Mouse (Mus musculus): Measurements from ENCODE around the gene Cd9.

Cd9 gene

DNA sequence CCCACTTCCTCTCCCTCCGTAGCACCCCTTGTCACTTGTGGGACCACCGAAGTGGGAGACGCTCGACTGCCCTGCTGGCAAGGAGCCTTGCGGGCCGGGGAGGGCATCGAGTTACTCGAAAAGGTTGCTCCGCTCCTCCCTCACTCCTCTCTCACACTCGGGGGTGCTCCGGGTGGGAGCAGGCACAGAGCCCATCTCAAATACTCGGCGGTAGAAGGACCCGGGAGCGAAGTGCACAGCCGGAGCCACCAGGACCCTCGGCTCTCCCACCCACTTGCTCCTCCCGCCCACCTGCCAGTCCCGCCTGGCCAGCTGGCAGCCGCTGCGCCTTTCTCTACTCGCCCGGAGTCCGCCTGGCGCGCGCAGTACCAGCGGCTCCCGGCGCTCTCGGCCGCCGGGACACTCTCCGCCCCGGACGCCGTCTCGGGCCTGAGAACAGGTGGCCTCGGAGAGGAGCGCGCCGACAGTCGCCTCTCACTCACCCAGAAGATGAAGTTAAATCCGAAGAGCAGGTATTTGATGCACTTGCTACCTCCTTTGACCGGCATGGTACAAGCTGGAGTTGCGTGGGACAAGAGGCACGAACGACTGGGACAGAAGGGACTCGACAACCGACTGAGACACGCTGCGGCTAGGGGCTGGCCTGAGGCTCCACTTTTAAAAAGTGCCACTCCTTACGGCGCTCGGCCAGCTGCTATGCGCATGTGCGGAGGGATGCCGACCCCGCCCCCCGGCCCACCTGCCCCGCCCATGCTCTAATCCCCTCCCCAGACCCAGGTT is at the start of gene Cd9:
Cd9 (minus strand) TSS at position 700 of the 780 bp plus-strand sequence.
- DNase-seq = peak in 1 of 2 experiments; percentile 23

DNA sequence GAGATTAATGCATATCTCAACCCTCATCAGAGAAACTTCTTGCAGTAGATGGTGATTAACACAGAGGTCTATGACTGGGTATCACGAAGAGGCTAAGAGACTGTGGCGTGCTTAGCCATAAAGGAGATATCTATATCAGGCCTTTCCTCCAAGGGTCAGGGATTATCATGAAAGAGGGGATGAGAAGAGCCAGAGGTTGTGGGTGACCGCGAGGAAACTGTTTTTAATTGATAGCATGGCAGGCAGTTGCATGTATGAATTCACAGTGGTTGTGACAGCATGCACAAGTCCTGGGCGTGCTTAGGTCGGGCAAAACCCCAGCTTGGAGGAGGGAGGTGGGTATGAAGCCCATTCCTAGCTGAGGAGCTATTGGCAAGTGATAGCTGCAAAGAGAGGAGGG is 46.7 kb upstream of the Cd9 start:
- DNase-seq = no peak

DNA sequence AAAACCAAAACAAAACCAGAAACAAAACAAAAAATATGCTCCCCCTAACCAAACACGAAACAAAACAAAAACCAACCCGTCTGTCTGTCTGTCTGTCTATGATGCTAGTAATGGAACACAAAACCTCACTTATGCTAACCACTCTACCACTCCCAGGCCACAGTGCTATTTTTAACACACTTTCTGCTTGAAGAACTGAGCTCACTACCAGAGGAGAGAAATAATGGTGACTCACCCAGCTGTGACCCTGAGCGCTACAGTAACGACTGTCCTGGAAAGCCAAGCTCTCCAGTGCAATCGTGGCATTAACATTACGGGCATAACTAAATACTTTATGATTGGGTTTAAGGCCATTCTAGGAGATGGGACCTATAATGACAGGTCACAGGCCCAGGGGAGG is 46.2 kb upstream of the Cd9 start:
- no peak for DNase-seq

DNA sequence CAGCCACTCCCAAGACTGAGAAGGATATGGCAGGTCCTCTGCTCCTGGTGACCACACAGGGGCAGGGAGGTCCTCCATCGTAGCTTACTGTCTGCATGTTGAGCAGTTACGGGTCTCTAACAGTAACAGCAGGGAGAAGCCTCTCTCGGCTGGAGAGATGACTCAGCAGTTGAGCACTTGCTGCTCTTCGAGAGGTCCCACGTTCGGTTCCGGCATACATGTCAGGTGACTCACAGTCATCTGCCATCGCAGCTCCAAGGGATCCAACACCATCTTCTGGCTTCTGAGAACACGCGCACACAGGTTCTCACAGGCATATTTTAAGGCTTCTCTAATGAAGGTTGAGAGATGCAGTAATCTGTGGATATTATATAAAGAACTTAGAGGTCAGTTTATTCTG is 45.6 kb upstream of the Cd9 start:
- DNase-seq = no peak

DNA sequence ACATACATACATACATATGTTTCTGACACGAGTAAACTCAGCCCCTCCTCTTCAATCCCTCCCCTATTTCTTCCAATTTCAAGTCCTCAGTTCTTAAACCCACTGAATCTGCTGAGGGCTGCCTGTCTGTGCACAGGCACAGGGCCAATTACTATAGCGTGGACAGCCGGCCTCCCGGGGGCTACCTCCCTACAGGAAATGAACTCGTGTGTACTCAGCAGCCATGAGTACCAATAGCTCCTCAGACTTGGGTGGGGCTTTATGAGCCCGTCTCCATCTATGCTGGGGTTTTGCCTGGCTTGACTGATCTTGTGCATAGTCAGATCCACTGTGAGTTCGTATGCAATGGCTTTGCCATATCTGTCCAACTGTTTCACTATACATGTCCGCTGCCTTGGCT is 44.8 kb upstream of the Cd9 start:
- DNase-seq = no peak

DNA sequence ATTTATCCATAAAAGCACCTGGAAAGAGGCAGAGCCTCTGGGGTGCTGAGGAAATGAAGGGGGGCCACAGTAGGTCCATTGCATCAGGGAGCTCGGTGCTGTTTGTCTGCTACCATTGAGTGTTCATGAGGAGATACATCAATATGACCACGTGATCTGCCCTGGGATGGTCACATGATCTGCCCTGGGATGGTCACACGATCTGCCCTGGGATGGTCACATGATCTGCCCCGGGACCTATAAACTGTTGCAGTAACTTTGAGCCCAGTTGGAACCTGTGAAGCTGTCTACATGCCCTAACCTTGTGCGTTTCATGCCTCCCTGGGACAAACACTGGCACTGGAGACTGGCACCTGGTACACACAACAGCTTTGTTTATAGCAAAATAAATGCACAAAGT is 43.9 kb upstream of the Cd9 start:
- no peak for DNase-seq

DNA sequence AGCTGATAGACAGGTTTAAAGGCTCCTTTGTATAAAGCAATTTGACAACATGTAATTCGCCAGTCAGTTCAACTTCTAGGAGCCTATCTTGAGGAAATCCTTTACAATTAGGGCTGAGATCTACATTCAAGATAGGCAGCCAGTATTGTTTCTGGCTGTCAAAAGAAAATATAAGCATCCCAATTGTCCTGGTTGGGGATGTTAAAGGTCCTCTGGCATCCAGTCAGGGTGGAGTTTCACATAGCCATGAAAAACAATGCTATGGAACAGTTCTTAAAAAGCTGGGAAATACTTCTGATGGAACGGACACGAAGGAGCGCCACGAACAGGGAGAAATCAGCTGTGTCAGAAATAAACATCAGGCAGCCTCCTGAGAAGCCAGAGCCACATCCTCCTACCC is 40.4 kb upstream of the Cd9 start:
- no peak for DNase-seq

DNA sequence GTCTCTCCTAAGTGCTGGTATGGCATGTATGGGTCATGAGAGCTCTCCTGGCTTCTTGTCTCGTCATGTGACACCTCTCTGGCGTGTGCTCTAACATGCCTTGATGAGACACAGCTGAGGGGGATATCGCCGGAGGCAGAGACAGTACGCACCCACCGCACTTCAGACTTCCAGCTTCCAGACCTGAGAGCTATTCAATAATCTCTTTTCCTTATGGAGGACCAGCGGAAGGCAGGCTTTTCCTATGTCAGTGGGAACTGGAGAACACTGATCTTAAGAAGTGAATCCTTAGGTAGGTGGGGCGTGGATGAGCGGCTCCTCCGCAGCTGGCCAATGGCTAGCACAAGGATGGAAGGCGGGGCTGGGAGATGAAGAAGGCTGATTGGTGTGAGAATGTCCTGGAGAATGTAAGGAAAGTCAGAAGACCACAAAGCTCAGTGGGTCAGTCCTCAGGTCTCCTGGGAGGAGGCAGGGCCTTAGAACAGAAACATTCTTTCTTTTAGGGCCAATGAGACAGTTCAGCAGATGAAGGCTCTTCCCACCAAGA is 38.6 kb upstream of the Cd9 start:
- no peak for DNase-seq

DNA sequence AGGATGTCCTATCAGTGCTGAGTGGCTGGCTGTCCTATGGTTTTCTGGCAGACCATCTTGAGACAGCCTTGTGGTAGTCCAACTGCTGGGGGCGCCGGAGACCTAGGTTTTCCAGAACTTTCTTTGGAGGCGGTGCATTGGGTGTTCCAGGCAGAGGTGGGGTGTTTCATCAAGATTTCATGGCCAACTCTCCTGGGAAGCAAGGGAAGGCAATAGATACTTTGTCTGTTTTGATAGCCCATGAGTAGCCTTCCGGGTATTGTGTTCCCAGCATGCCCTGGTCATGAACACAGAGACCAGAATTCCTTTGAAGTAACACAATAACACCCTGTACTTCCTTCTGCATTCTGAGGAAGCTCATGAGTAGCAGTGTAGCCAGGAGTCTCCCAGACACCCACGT is 34.9 kb upstream of the Cd9 start:
- DNase-seq = no peak

DNA sequence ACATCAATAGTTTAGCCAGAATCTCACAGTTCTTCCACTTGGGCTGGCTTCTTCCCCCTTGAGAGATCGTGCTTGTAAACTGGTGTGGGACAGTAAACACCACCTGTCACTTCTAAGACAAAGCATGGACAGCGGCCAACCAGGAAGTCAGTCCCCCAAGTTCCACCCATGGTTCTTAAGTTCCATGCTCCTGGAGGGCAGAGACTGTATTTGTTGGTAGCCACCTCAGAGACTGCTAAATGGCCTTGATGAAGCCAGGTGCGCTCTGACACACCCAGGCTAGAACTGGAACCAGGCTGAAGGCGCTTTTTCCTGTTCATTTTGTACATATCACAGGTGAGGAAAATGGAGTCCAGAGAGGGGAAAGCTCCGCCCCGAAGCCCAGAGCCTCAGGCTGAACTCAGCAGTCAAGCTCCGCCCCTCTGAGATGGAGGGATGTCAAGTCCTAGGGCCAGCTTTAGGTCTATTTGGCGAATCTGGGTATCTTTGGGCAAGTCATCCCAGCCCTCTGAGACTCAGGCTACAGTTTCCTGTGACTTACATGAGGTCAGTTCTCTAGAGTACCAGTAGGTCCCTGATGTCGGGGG is 34.1 kb upstream of the Cd9 start:
- DNase-seq = no peak

DNA sequence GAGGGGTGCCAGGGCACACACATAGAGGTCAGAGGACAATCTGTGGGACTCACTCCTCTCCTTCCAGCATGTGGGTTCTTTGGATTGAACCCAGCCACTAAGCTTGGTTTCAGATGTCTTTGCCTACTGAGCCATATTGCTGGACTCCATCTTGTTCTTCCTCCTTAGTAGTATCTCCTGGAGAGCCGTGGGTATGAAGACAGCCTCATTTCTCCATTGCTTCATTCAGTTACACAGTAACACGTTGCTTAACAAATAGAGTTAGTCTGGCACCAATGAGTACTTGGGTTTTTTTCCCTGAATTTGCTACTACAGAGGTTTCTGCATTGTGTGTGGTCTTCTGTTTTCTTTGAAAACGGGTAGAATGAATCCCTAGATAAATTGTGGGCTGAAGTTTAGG is 31.5 kb upstream of the Cd9 start:
- DNase-seq = no peak

DNA sequence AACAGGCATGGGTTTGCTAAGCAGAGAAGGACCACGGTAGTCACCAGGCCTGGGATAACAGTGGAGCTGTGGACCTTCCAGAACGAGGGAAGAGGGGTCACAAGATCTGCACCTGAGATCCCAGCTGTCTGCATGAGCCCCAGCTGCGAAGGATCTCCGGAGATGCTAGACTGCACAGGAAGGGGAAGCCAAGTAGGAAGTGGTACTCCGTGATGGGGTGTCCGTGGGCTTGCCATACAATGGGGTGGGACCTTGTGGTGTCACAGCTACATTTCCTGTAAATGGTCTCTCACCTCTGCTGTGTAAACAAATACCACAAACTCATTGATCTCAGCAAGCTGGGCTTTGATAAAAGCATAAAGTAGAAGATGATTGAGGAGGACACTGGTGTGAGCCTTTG is 29.4 kb upstream of the Cd9 start:
- no peak for DNase-seq

DNA sequence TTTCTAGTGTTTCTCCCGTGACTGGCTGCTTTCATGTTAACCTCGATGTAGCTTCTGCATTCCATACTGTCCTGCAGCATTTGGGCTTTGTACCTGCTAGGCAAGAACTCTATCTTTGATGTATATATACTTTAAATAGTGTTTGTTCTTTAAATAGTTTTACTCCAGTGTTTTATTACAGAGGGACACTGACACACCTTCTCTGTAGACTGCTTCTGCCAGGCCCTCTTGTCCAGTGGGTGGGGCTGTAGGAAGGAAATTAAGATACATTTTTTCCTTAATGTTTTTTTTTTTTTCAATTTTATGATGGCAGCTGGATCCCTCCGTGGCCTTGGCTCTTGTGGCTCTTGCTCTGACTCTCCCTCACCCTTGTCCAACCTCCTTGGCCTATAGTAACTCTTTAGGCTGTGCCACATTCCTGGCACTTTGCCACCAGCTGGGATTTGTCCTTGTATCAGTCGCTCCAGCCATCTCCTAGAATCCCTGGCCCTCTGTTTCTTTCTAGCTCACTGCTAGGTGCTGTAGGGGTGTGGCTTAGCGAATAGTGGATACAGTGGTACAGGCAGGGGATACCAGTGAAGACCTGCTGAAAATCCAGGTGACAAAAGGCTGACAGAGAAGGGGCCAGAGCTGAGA is 27.1 kb upstream of the Cd9 start:
- no peak for DNase-seq

DNA sequence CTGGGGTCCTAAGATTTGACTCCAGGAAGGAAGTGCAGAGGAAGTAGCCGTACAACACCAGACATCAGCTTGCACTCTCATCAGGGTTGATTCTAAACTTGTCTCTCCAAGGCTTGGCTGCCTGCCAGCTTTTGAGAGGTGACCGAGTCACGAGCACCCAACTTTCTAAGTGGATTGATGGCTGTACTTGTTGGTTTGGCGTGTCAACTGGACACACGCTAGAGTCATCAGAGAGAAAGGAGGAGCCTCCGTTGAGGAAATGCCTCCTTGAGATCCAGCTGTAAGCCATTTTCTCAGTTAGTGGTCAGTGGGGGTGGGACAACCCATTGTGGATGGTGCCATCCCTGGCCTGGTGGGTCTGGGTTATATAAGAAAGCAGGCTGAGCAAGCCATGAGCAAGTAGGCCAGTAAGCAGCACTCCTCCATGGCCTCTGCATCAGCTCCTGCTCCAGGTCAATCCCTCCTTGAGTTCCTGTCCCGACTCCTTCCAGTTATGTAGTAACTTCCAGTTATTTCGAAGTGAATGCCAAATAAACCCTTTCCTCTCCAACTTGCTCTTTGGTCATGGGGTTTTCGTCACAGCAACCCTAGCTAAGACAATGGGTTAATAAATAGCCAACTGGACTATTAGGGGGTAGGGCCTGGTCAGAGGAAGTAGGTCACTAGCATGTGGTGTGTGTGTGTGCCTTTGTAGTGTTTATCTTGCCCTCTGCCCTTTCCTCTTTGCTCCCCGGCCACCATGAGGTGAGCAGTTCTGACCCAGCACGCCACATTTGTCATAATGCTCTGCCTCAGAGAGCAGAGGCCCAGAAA is 21.1 kb upstream of the Cd9 start:
- no peak for DNase-seq

DNA sequence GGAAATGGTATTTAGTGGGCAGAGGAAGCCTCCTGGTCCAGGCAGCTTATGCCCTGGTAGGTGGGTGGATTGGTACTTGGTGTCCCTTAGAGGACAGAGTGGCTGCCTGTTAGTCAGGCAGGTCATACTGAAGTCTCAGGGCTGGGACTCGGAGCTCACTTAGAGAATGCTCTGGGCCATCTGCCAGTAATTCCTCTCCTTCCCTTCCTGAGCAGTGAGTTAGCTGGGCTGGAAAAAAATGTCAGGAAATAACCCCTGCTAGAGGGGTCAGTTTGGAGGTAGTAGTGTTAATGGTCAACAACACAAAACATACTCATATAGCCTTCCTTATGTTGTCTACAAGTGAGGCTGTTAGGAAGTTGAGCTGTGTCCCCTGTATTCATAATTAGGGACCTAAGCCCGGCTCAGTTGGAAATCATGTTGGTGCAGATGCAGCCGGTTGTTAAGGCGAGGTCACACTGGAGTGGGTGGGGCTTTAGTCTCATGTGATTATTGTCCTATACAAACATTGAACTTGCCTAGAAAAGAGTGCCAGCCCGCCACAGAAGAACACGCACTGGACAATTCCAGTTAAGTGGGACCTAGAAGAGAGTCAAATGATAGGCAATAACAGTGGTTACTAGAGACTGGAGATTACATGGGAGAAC is 18.5 kb upstream of the Cd9 start:
- DNase-seq = no peak

DNA sequence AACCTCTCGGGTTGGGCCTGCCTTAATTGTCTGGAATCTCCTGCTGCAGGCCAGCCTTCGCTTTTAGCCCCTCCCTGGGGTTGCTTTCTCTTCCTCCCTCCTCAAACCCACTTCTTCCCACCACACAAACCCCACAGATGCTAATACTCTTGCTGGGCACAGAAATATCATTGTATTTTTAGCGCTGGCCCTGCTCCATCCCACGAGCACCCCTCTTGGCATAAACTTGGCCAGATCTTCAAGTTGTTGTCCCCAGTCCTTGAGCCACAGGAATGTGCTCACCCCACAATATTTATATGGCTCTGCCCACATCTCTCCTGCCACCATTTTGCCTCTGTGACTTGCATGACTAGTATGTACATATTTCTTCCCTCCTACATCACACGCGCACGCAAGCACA is 16.6 kb upstream of the Cd9 start:
- no peak for DNase-seq

DNA sequence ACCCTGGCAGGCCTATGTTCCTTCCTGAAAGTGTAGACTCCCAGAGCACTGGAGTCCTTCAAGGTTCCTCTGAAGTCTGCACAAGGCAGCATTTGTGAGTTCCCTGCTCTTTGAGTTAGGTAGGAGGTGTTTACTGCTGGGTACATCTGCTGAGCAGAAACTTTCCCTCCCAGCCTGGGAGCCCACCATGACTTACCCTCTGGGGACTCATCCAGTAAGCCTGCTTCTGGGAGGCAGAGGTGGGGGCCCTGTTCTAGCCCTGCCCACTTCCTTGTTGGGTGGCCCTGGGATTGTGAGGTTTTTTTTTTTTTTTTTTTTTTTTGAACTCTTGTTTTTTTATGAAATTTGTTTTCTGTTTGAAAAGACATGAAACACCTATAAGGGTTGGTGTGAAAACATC is 16.1 kb upstream of the Cd9 start:
- DNase-seq = no peak

DNA sequence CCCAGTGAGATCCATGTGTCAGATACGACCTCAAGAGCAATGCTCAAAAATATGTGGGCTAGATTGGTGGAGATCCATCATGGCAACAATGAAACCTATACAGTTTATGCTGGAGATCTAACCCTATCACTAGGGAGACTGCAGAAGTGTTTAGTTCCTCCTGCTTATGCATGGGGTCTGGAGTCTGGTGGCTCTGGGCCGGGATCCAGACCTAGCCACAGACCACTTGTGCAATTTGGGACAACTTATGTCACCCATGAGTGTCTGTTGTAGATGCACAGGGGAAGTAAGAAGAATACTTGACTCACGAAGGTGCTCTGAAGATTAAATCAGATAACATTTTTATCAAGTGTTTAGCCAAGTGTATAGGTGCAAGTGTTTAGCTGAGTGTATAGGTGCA is 15.2 kb upstream of the Cd9 start:
- no peak for DNase-seq

DNA sequence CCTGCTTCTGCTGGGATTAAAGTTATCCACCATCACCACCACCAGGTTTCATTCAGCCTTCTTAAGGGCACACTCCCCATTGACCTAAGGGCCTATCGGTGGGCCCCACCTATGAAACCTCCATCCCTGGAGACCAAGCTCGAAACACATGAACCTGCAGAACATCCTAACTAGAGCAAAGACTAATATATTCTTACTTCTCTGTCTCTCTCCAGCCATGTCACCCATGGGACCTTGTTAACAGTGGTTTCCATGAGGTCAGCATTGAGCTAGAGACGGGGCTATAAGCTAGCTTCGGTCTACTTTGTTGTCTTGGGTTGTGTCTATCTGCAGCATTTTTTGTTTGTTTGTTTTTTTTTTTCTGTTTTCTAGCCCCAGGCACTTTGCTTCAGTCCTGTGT is 11.8 kb upstream of the Cd9 start:
- DNase-seq = no peak

DNA sequence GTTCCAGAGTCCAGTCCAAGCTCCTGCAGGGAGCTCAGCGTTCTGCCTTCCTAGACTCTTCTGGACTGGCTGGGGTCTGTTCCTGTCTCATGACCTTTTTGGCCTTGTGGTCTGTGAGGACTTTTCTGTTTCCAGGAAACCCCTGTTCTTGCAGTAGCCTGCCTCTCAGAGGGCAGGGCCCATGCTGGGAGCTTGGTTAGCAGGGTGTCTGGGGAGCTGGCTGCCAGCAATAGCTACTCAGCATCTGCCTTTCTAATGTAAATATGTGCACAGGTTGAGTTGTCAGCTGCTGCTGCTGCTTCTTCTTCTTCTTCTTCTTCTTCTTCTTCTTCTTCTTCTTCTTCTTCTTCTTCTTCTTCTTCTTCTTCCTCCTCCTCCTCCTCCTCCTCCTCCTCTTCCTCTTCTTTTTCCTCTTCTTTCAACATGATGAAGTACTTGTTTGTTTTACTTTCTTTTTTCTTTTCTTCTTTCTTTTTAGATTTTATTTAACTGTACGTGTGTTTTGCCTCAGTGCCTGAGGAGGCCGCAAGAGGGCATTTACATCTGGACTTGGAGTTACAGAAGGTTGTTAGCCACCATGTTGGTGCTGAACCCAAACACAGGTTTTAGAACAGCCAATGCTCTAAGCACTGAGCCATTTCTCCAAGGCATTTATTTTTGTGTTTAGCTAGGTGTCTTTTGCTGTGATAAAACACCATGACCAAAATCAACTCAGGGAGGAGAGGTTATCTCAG is 10.2 kb upstream of the Cd9 start:
- DNase-seq = no peak

DNA sequence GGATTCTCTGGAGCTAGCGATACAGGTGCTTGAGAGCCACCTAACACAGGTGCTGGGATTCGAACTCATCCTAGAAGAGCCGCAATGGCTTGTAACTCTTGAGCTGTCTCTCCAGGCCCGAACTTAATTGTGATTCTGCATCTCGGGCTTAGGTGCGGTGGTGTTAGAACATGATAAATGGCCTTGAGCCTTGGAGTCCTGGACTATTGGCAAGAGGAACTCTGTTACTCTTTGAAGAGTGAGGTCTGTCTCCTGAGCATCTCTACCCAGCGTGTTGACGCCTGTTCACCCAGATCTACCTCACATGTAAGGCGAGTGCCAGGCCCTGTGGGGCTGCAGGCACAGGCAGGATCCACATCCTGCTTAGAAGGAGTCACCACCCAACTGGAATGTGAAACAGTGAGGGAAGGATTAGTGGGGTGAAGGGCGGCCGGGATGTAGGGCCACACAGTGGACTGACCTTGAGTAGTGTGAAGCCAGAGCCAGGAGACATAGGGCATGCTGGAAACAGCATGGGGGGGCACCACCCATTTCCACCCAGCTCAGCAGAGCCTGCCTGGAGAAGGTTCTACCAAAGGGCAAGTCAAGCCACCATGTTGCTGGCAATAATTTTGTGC is 8.7 kb upstream of the Cd9 start:
- DNase-seq = no peak

DNA sequence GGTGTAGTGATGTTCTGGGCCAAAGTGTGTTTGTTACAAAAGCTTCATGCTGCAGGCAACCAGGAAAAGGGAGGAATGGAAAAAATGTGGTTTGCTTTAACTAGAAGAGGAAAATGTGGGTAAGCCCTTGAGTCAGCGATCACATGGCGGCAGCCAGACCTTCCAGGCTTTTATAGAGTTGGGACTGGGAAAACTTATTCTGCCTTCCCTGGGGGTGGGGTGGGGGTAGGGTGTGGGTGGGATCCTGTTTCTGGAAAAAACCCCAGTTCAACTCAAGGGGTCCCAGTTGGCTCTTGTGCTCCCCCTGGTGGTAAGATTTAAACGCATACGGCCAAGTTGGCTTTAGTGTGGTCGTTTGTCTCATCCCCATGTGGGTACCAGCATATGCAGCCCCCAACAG is 3.5 kb upstream of the Cd9 start:
- no peak for DNase-seq

Measured in cerebellum, adult 18-20 months (tissue).